Comparison of ENCODE assay signal across 7 mouse cellular contexts in the genomic region with DNA sequence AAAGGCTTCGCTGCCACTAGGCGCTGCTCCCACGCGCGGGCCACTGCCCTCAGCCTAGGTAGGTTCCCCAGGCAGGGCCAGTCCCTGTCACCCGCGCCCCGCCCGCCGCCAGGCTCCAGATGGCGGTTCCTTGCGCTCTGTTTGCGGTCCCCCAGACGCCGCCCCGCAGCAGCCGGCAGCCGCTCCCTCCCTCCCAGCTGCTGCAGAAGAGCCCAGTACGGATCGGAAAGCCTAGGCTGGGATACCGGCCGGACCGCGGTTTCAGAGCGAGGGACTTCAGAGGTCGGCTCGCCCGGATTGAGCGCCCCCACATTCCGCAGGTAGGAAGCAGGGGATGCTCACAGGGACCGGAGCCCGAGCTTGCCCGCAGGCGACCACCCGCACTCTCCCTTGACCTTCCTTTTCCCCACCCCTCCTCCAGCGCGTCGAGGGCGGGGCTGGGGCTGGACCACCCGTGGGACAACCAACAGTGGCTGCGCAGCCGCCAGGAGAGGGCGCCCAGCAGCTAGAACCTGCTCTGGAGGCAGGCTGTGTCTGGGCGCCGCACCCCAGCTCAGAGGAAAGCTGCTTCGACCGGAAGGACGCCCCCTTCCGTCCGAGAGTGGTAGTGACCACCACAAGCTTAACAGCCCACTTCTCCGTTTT. TPM values are rescaled to one million over a fixed set of nuclear protein-coding genes. Genes with fewer than 3 reads are reported as not detected.
DNase-seq lines count a peak whose midpoint lies in the region; ATAC-seq and TF ChIP-seq lines count a peak whose summit lies in the region.

Gene Prdm8, plus strand, starts transcription at position 19 of the 645 bp plus-strand sequence.

- ATAC-seq in common myeloid progenitor, adult 5-6 weeks (replicated peaks; ENCODE audit: low read depth, poor library complexity, severe bottlenecking) = peak; percentile 75
- ATAC-seq in hindbrain, postnatal 0 days = peak; percentile 95
- peak; percentile 88 for ATAC-seq in megakaryocyte-erythroid progenitor cell, adult 5-6 weeks (replicated peaks; ENCODE audit: low FRiP score, low TSS enrichment, poor library complexity, severe bottlenecking)

- H3K4me3 ChIP-seq in hindbrain, postnatal 0 days (ENCODE audit: low read length) = peak within 1 kb of the TSS; percentile 41

- peak within 1 kb of the TSS; percentile 69 for H3K4me2 ChIP-seq in hindbrain, postnatal 0 days (ENCODE audit: low read depth, low read length)

- H3K9ac ChIP-seq in hindbrain, postnatal 0 days (replicated peaks; ENCODE audit: low read length) = peak within 1 kb of the TSS; percentile 31; the same call in 1 of the 2 replicates

- H3K9me3 ChIP-seq in hindbrain, postnatal 0 days (ENCODE audit: low read length) = no peaks in the 10 kb centered on the region

- DNase-seq in adrenal gland, postnatal 10 days = peak; percentile 84
- peak; percentile 91 for DNase-seq in gastrocnemius, postnatal 10 days
- peak; percentile 94 for DNase-seq in hindbrain, postnatal 0 days (ENCODE audit: low spot score)
- peak; percentile 78 to 85 for DNase-seq in left cerebral cortex, postnatal 25 days (ENCODE audit: low spot score in 2 of 2)
- peak; percentile 70 to 80 for DNase-seq in right cerebral cortex, postnatal 36 days (ENCODE audit: low spot score in 2 of 2)

- H3K36me3 ChIP-seq in hindbrain, postnatal 0 days (ENCODE audit: insufficient read depth, low read length) = no peaks in the 10 kb centered on the region

- TF ChIP-seq CTCF in hindbrain, postnatal 0 days (IDR thresholded peaks at IDR 0.05; ENCODE audit: low read depth) = peak; percentile 94

- under 1% methylated on average over 45 of the region's 51 CpGs for WGBS in hindbrain, postnatal 0 days

- intact Hi-C loops in left cerebral cortex, postnatal 25 days (cut with DNase I) = loop anchor here (5.0 kb wide), 1 partner anchor 135 kb away; the partner anchor contains the start of gene Antxr2

- H3K4me1 ChIP-seq in hindbrain, postnatal 0 days (ENCODE audit: insufficient read depth, low read length) = 0 out of 2 replicates have a peak, but pooled peaks cover 3% of the 10 kb centered on the region

- peak within 1 kb of the TSS; percentile 37; the same call in 1 of the 2 replicates for H3K27ac ChIP-seq in hindbrain, postnatal 0 days

- H3K27me3 ChIP-seq in hindbrain, postnatal 0 days (ENCODE audit: insufficient read depth, low read length) = peaks cover 15% of the 10 kb centered on the region

RNA-seq across cellular contexts. Expression of gene Prdm8, which starts in this region (rescaled TPM):
- total RNA-seq in adrenal gland, postnatal 10 days (2021) = under 1 TPM; 0.18 to 0.33 TPM
- not detected in 2 replicates for total RNA-seq in common myeloid progenitor, adult 5-6 weeks (2017)
- total RNA-seq in gastrocnemius, postnatal 10 days (2021) = 1 to 10 TPM; 1.1 to 1.7 TPM
- 38.0 and 38.6 TPM in 2 replicates for total RNA-seq in hindbrain, postnatal 0 days (2014; rRNA removed)
- 2.7 and 3.1 TPM in 2 replicates for polyA plus RNA-seq in hindbrain, postnatal 0 days (2015; fragmentation: Nextera tagmentation; extraction: Ambion mirVana)
- total RNA-seq in left cerebral cortex, postnatal 25 days (2021) = 10 to 100 TPM; 34.3 to 38.3 TPM
- total RNA-seq in megakaryocyte-erythroid progenitor cell, adult 5-6 weeks (2014; fragmentation: Nextera tagmentation) = not detected in 2 replicates
- not detected in 2 replicates for total RNA-seq in megakaryocyte-erythroid progenitor cell, adult 5-6 weeks (2017)

Comparison
In these comparisons a context has a peak if more than half of its experiments do, and no peak if none do; other contexts are left out.
1. Peak in every context shown above with its lines: DNase-seq, ATAC-seq, H3K4me3 ChIP-seq and H3K27ac ChIP-seq.
2. RNA of gene Prdm8 (total RNA-seq): 34.3 to 38.3 TPM in left cerebral cortex, postnatal 25 days and 38.0 to 38.6 TPM in hindbrain, postnatal 0 days; 1.1 to 1.7 TPM in gastrocnemius, postnatal 10 days, 0.18 to 0.33 TPM in adrenal gland, postnatal 10 days, not detected in common myeloid progenitor, adult 5-6 weeks and not detected in megakaryocyte-erythroid progenitor cell, adult 5-6 weeks; every median in the first group is over 10 times any median in the second.
3. Peak in DNase-seq in adrenal gland, postnatal 10 days; RNA of the gene not detected or under 1 TPM.
4. Peak in ATAC-seq in common myeloid progenitor, adult 5-6 weeks; RNA of the gene not detected or under 1 TPM.
5. Peak in ATAC-seq in megakaryocyte-erythroid progenitor cell, adult 5-6 weeks; RNA of the gene not detected or under 1 TPM.